Mouse (Mus musculus) cerebellum, adult 9-10 months (tissue): ENCODE data around the gene Slc35g3.
A peak's percentile ranks its signal among the peaks of the same experiment; 100 is the strongest.

Source experiments
- DNase-seq: peaks from one replicate; pipeline ENCODE4 v3.0.0; 2022

Slc35g3 gene

GRCm38 (mm10) chr11:69781828-69782227, 20.1 kb upstream of the Slc35g3 start:
- no peak for DNase-seq

GRCm38 (mm10) chr11:69778985-69779384, 17.2 kb upstream of the Slc35g3 start:
- no peak for DNase-seq

GRCm38 (mm10) chr11:69778258-69778982, 16.7 kb upstream of the Slc35g3 start:
- DNase-seq = peak; percentile 68

- DNase-seq = no peak
These were observed 15.9 kb upstream of the Slc35g3 start for GRCm38 (mm10) chr11:69777504-69778257.

GRCm38 (mm10) chr11:69776488-69776887, 14.7 kb upstream of the Slc35g3 start:
- no peak for DNase-seq

GRCm38 (mm10) chr11:69775716-69776115, 13.9 kb upstream of the Slc35g3 start:
- DNase-seq = no peak

- no peak for DNase-seq
These were observed 13.2 kb upstream of the Slc35g3 start for GRCm38 (mm10) chr11:69774961-69775360.

- peak; percentile 46 for DNase-seq
These were observed 5.8 kb upstream of the Slc35g3 start for GRCm38 (mm10) chr11:69767625-69767909.

GRCm38 (mm10) chr11:69766872-69767624, 5.3 kb upstream of the Slc35g3 start:
- peak; percentile 53 for DNase-seq

GRCm38 (mm10) chr11:69766126-69766609, 4.4 kb upstream of the Slc35g3 start:
- DNase-seq = peak; percentile 79

GRCm38 (mm10) chr11:69765221-69766125, 3.7 kb upstream of the Slc35g3 start, which contains the start of gene Zbtb4:
TSS of gene Zbtb4 (plus strand) at chr11:69765912.
- peak; percentile 67 for DNase-seq

GRCm38 (mm10) chr11:69763551-69763950, 1.8 kb upstream of the Slc35g3 start:
- DNase-seq = no peak

- DNase-seq = no peak
These were observed 917 bp downstream of the Slc35g3 start for GRCm38 (mm10) chr11:69760901-69761200.

- DNase-seq = peak; percentile 65
These were observed 1.4 kb downstream of the Slc35g3 start for GRCm38 (mm10) chr11:69760160-69760900.

- DNase-seq = peak; percentile 95
These were observed 2.6 kb downstream of the Slc35g3 start for GRCm38 (mm10) chr11:69758971-69759721.

- DNase-seq = peak; percentile 98
These were observed 3.2 kb downstream of the Slc35g3 start, which contains the start of gene Polr2a for GRCm38 (mm10) chr11:69758478-69758970. TSS of gene Polr2a (minus strand) at chr11:69758637.

- peak; percentile 97 for DNase-seq
These were observed 3.7 kb downstream of the Slc35g3 start for GRCm38 (mm10) chr11:69758090-69758456.

GRCm38 (mm10) chr11:69757303-69758089, 4.3 kb downstream of the Slc35g3 start:
- peak; percentile 52 for DNase-seq

GRCm38 (mm10) chr11:69754701-69755100, 7.1 kb downstream of the Slc35g3 start:
- peak; percentile 78 for DNase-seq

- DNase-seq = peak; percentile 39
These were observed 7.5 kb downstream of the Slc35g3 start for GRCm38 (mm10) chr11:69754233-69754632.
